Mouse (Mus musculus) liver, embryonic 11.5 days (tissue): ENCODE data around the gene Snph. TPM values are rescaled to one million over a fixed set of nuclear protein-coding genes. Genes with fewer than 3 reads are reported as not detected.

Experiments
- ATAC-seq: fragments of 200-750 bp; cut with Nextera tagmentation; replicated peaks from 2 replicates; pipeline ENCODE4 v1.8.0; 2017; ENCODE audit warnings: moderate number of reproducible peaks, mild to moderate bottlenecking, moderate TSS enrichment, moderate library complexity; ENCODE audit not compliant: low FRiP score
- DNase-seq: peaks from one replicate; pipeline ENCODE4 v3.0.0-alpha.2; 2017; ENCODE audit warnings: low spot score
- H3K27ac ChIP-seq: fragments of 300-500 bp; sonication (generic); 2 replicates; pipeline ENCODE4 v1.5.1; 2014; ENCODE audit warnings: mild to moderate bottlenecking, low read depth, low read length, control low read depth
- H3K27me3 ChIP-seq: fragments of 300-500 bp; sonication (generic); replicated peaks from 2 replicates; pipeline ENCODE4 v1.6.1; 2014; ENCODE audit warnings: low read length, mixed read lengths; ENCODE audit not compliant: control insufficient read depth, insufficient read depth
- H3K36me3 ChIP-seq: fragments of 300-500 bp; sonication (generic); 2 replicates; pipeline ENCODE4 v1.6.1; 2014; ENCODE audit warnings: mild to moderate bottlenecking, low read length, moderate library complexity, mixed read lengths; ENCODE audit not compliant: control insufficient read depth, insufficient read depth
- H3K4me1 ChIP-seq: fragments of 300-500 bp; sonication (generic); replicated peaks from 2 replicates; pipeline ENCODE4 v1.6.1; 2014; ENCODE audit warnings: low read length, mixed read lengths; ENCODE audit not compliant: control insufficient read depth, insufficient read depth
- H3K4me2 ChIP-seq: fragments of 300-500 bp; sonication (generic); 2 replicates; pipeline ENCODE4 v1.6.1; 2014; ENCODE audit warnings: mild to moderate bottlenecking, control low read depth, moderate library complexity
- H3K4me3 ChIP-seq: fragments of 300-500 bp; sonication (generic); 2 replicates; pipeline ENCODE4 v1.5.1; 2014; ENCODE audit warnings: low read depth, low read length, control low read depth
- H3K9ac ChIP-seq: fragments of 300-500 bp; sonication (generic); 2 replicates; pipeline ENCODE4 v1.6.1; 2014; ENCODE audit warnings: low read depth, low read length, control low read depth
- H3K9me3 ChIP-seq: fragments of 300-500 bp; sonication (generic); 2 replicates; pipeline ENCODE4 v1.6.1; 2016; ENCODE audit warnings: low read length, inconsistent platforms, mixed read lengths; ENCODE audit not compliant: control insufficient read depth
- WGBS: fragments of 180-500 bp; shearing (Covaris S2); extraction: QIAGEN DNeasy Blood & Tissue Kit; methylation state at CpG from one replicate; pipeline ENCODE4 v1.1.7; 2014; 5-methylcytosine and 5-hydroxymethylcytosine counted together
- polyA plus RNA-seq: library from polyadenylated mRNA; unstranded; fragments of >200 nt; fragmentation: Nextera tagmentation; extraction: Ambion mirVana; gene quantifications from 2 replicates; pipeline ENCODE4 v1.2.1, GENCODE M21; 2014

Snph gene
- polyA plus RNA-seq, 1 experiment from 2014 or later: 0.56 TPM

DNA sequence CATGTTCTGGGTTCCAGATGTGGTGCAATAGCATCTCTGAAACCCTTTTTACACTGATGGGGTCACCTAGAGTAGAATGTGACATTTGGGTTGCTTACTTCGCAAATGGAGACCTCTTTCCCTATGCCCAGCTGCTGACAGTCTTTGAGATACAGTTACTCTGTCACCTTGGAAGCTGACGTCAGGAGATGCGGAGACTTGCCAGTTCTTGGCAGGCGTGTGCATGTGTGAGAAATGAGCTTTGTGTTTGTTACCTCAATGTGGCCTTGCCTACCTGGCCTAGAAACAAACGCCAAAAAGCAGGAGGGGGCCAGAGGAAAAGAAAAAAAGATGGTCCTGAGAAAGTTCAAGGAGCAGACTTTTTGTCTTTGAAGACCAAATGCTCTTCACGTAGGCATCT lies 65.5 kb downstream of the Snph start:
- H3K36me3 ChIP-seq: peaks cover 4% of the 10 kb centered on the region; the same call in 1 of the 2 replicates
- no peak overlapping the region for H3K27ac ChIP-seq
- no peaks in the 10 kb centered on the region for H3K9me3 ChIP-seq
- no peak overlapping the region for H3K4me2 ChIP-seq
- no peak overlapping the region for H3K4me3 ChIP-seq
- DNase-seq (no peak), ATAC-seq (no peak)
- no peaks in the 10 kb centered on the region for H3K27me3 ChIP-seq
- no peak overlapping the region for H3K9ac ChIP-seq
- H3K4me1 ChIP-seq: no peaks in the 10 kb centered on the region; the same call in 1 of the 2 replicates
- 85% methylated on average over 6 of the region's 6 CpGs for WGBS

DNA sequence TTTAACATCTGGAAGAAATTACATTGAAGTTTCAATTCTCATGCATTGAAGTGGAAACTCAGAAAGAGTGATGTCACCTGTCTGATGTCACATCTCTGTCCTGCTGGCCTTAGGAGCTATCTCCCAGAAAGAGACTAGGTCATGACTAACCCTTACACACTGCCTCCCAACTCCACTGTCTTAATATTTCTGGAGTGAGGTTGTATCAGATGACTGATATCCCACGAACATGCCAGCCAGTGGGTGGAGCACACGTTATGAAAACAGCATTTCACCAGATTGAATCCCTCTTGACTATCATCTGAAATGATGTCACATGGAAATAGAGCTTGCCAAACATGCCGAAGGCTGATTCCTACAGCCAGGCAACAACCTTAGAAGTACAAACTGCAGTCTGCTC lies 67.4 kb downstream of the Snph start:
- no peak overlapping the region for H3K4me2 ChIP-seq
- DNase-seq (no peak), ATAC-seq (no peak)
- H3K9ac ChIP-seq: no peak overlapping the region
- H3K27me3 ChIP-seq: no peaks in the 10 kb centered on the region
- no peak overlapping the region for H3K27ac ChIP-seq
- H3K4me3 ChIP-seq: no peak overlapping the region
- H3K36me3 ChIP-seq: peaks cover 15% of the 10 kb centered on the region
- no peaks in the 10 kb centered on the region; the same call in 1 of the 2 replicates for H3K4me1 ChIP-seq
- no peaks in the 10 kb centered on the region for H3K9me3 ChIP-seq
- WGBS: 63% methylated on average over 3 of the region's 3 CpGs

DNA sequence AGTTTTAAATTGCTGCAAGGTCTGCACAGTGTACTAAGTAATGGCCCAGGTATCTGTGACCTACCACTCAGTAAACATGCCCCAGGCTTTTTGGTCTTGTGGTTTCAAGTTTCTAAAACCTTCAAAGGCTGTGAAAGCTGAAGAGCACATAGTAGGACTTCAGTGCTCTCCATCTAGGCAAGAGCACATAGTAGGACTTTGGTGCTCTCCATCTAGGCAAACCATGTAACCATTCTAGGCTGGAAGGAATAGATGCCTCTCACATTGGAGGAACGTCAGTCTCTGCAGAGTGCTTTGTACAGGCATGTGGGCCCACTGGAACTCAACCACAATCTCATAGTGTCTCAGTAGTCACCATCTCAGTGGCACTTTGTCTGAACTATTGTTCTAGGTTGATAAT lies 68.4 kb downstream of the Snph start:
- Histone ChIP-seq H3K36me3 (peaks cover 22% of the 10 kb centered on the region), H3K9ac (no peak overlapping the region), H3K4me2 (no peak overlapping the region), H3K4me3 (no peak overlapping the region), H3K27me3 (no peaks in the 10 kb centered on the region), H3K9me3 (no peaks in the 10 kb centered on the region), H3K4me1 (no peaks in the 10 kb centered on the region; the same call in 1 of the 2 replicates), H3K27ac (no peak overlapping the region)
- 74% methylated on average over 1 of the region's 1 CpGs for WGBS
- ATAC-seq: no peak
- no peak for DNase-seq

DNA sequence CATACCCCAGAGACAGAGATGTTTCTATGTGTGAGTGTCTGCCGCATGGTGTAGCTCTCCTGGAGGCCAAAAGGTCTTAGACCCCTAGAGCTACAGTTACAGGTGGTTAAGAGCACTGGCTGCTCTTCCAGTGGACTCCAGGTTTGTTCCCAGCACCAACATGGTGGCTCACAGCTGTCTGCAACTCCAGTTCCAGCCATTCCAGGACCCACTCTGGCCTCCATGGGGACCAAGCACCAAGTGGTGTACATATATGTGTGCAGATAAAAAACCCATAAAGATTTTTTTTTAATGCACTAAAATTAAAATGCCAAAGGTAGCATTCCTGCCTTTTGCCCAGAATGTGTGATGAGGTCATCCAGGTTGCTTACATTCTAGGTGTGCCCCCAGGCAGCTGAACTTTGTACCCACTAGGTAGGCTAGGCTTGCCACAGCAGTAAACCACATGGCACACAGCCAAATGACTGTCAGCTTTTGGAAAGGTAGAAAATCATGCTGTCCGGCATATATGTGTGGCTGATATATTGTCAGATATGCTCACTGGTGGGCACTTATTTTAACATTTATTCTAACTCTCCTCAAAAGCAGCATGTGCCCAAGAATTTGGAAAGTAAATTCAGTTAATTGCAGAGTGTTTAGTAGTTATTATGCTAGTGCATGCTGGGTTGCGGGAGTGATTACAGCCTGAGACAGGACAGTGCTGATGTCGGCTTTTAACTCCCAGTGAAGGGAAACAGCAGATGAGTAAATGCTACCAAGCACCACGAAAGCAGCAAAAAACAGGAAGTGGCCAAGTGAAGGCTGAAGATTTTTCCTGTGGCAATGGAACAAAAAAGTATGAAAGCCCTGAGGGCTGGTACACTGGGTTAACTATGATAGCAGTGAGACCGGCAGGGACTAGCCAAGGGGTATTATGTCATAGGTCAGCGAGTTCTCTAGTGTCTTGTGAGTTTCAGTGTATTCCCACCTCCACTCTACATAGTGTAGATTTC lies 69.2 kb downstream of the Snph start:
- Histone ChIP-seq H3K36me3 (peaks cover 22% of the 10 kb centered on the region), H3K27ac (no peak overlapping the region), H3K27me3 (no peaks in the 10 kb centered on the region), H3K4me1 (no peaks in the 10 kb centered on the region; the same call in 1 of the 2 replicates), H3K9ac (no peak overlapping the region), H3K9me3 (no peaks in the 10 kb centered on the region), H3K4me3 (no peak overlapping the region), H3K4me2 (no peak overlapping the region)
- ATAC-seq (peak; percentile 25; the same call in 1 of the 2 replicates), DNase-seq (no peak)
- WGBS: 78% methylated on average over 7 of the region's 7 CpGs

DNA sequence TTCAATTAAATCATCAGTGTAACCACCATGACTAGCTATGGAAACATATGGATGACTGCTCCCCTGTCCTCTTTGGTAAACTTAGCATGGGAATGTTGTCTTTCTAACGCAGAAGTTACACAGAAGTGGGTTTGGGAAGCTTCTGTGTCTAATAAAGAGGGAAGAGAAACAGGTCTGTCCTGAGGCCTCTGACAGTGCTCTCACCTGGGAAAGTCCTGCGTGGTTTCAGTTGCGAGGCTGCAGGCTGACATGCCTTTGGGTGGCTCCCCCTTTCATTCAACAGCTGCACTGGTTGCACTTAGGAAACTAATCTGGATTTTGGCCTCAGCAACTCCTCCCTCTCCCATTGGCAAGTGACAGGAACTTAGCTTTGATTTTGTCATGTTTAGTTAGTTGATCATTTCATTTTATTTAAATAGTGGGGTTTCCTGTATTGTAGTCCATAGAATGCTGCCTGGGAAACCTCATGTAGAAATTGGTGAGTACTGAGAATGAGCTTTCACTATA lies 82.7 kb downstream of the Snph start:
- Histone ChIP-seq H3K27me3 (no peaks in the 10 kb centered on the region), H3K27ac (no peak overlapping the region), H3K9ac (no peak overlapping the region), H3K4me2 (no peak overlapping the region), H3K4me3 (no peak overlapping the region), H3K4me1 (peaks cover 4% of the 10 kb centered on the region), H3K9me3 (no peaks in the 10 kb centered on the region), H3K36me3 (peaks cover 29% of the 10 kb centered on the region)
- ATAC-seq: no peak
- 87% methylated on average over 3 of the region's 3 CpGs for WGBS
- no peak for DNase-seq

DNA sequence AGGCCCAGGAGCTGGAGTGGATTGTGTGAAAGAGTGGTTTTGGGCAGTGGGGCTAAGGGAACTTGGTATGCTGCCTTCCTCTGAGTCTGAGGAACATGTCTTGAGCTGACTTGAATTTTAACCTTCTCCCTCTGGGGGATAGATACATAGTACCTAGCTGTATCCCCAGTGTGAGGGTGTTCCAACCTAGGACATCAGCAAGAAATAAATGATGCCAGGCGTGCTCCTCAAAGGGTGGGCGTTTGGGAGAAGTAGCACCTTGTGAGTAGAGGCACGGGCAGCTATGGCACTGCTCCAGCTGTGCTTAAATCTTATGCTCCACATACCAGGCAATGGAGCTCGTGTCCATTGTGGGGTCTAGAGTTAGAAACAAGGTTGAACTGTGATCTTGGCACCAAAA lies 85.8 kb downstream of the Snph start:
- Histone ChIP-seq H3K4me2 (no peak overlapping the region), H3K27ac (no peak overlapping the region), H3K9ac (no peak overlapping the region), H3K27me3 (no peaks in the 10 kb centered on the region), H3K4me1 (peaks cover 21% of the 10 kb centered on the region), H3K4me3 (no peak overlapping the region), H3K36me3 (peaks cover 25% of the 10 kb centered on the region; the same call in 1 of the 2 replicates), H3K9me3 (no peaks in the 10 kb centered on the region)
- ATAC-seq (no peak), DNase-seq (no peak)
- WGBS: 93% methylated on average over 4 of the region's 4 CpGs

DNA sequence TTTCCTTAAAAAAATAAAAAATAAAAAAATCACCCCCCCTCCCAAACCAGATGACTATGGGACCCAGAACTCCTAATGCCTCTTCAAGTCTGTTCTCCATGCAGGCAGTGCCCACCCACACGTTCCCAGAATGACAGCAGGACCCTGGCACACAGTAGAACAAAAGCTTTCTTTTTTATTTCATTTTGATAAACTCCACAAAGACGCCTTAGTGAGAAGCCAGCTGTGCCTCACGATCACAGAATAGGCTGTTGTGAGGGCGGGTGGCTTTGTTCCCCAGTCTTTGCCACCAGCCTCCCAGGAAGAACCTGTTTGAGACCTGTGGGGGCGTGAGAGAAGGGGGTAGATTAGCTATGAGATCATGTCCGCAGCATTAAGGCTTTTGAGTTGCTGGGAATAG lies 87.7 kb downstream of the Snph start:
- DNase-seq (no peak), ATAC-seq (no peak)
- peaks cover 25% of the 10 kb centered on the region for H3K4me1 ChIP-seq
- H3K4me2 ChIP-seq: peak overlapping the region; percentile 91
- peaks cover 15% of the 10 kb centered on the region; the same call in 1 of the 2 replicates for H3K36me3 ChIP-seq
- no peak overlapping the region for H3K4me3 ChIP-seq
- no peaks in the 10 kb centered on the region for H3K9me3 ChIP-seq
- H3K27ac ChIP-seq: no peak overlapping the region
- no peaks in the 10 kb centered on the region for H3K27me3 ChIP-seq
- no peak overlapping the region for H3K9ac ChIP-seq
- WGBS: 66% methylated on average over 6 of the region's 6 CpGs

DNA sequence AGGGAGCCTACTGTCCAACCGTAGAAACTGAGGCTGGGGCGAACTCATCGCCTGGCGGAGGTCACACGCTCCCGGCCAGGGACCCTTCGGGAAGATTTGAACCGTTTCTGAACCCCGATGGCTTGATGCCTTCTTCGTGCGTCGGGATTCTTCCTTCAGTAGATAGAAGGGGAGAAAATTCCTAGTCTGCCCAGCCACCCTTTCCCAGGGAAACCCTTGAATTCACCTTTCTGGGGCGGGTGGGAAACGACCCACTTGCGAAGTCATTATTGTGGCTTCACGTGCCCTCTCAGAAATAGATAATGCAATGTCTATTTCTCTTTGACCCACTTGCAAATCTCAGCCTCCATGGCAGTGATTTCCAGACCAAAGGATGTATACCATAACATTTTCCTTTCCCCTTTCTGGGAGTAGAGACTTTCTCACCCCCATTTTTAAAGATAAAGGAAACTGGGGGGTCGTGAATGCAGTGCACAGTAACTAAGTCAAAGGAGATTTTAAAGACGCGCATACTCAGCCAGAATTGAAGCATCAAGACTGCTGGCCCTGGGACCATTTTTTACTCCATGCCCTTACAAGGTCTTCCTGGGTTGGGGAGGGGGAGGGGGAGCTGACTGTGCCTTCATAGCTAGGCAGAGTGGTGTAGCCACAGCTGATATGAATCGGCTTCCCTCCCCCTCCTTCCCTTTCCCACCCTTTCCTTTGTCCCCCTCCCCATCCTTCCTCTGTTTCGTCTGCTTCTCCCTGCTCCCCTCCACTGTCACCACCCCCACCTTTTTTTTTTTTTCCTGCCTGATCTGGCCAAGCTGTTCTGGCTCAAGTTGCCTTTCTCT lies 89.1 kb downstream of the Snph start:
- Histone ChIP-seq H3K9me3 (no peaks in the 10 kb centered on the region), H3K36me3 (peaks cover 15% of the 10 kb centered on the region; the same call in 1 of the 2 replicates), H3K4me3 (peak overlapping the region; percentile 94), H3K4me2 (peak overlapping the region; percentile 91), H3K27ac (peak overlapping the region; percentile 91), H3K4me1 (peaks cover 25% of the 10 kb centered on the region), H3K27me3 (no peaks in the 10 kb centered on the region), H3K9ac (peak overlapping the region; percentile 95)
- under 1% methylated on average over 21 of the region's 21 CpGs for WGBS
- DNase-seq (no peak), ATAC-seq (0 out of 2 replicates have a peak, but pooled peaks have one; percentile 9)
